Mouse (Mus musculus) intestine, embryonic 16.5 days (tissue): ENCODE data around the gene Glp2r. TPM values are rescaled to one million over a fixed set of nuclear protein-coding genes. Genes with fewer than 3 reads are reported as not detected.

Experiments
- ATAC-seq: fragments of 200-750 bp; cut with Nextera tagmentation; 2 replicates; pipeline ENCODE4 v1.8.0; 2017; ENCODE audit warnings: moderate TSS enrichment, moderate library complexity
- H3K27ac ChIP-seq: fragments of 300-500 bp; sonication (generic); 2 replicates; pipeline ENCODE4 v1.5.1; 2014; ENCODE audit warnings: mild to moderate bottlenecking, low read length
- H3K27me3 ChIP-seq: fragments of 300-500 bp; sonication (generic); replicated peaks from 2 replicates; pipeline ENCODE4 v1.6.1; 2014; ENCODE audit warnings: low read length, control low read depth, mixed read lengths; ENCODE audit not compliant: control insufficient read depth, insufficient read depth
- H3K36me3 ChIP-seq: fragments of 300-500 bp; sonication (generic); 2 replicates; pipeline ENCODE4 v1.6.1; 2014; ENCODE audit warnings: low read length, control low read depth; ENCODE audit not compliant: control insufficient read depth, insufficient read depth
- H3K4me1 ChIP-seq: fragments of 300-500 bp; sonication (generic); 2 replicates; pipeline ENCODE4 v1.6.1; 2014; ENCODE audit warnings: low read length, control low read depth, mixed read lengths; ENCODE audit not compliant: control insufficient read depth, insufficient read depth
- H3K4me2 ChIP-seq: fragments of 300-500 bp; sonication (generic); 2 replicates; pipeline ENCODE4 v1.6.1; 2014; ENCODE audit warnings: low read depth, low read length, control low read depth
- H3K4me3 ChIP-seq: fragments of 300-500 bp; sonication (generic); 2 replicates; pipeline ENCODE4 v1.5.1; 2014; ENCODE audit warnings: mild to moderate bottlenecking, low read length
- H3K9ac ChIP-seq: fragments of 300-500 bp; sonication (generic); 2 replicates; pipeline ENCODE4 v1.6.1; 2014; ENCODE audit warnings: low read depth, low read length
- H3K9me3 ChIP-seq: fragments of 300-500 bp; sonication (generic); 2 replicates; pipeline ENCODE4 v1.6.1; 2016; ENCODE audit warnings: low read length, control low read depth; ENCODE audit not compliant: control insufficient read depth
- WGBS: fragments of 180-500 bp; shearing (Covaris S2); extraction: QIAGEN DNeasy Blood & Tissue Kit; methylation state at CpG from one replicate; pipeline ENCODE4 v1.1.7; 2014; 5-methylcytosine and 5-hydroxymethylcytosine counted together
- polyA plus RNA-seq: library from polyadenylated mRNA; unstranded; fragments of >200 nt; fragmentation: Nextera tagmentation; extraction: Ambion mirVana; gene quantifications from 2 replicates; pipeline ENCODE4 v1.2.1, GENCODE M21; 2015

The Glp2r gene
- polyA plus RNA-seq, 1 experiment from 2014 or later: 4.4 TPM

- Histone ChIP-seq H3K4me3 (no peak overlapping the region), H3K27ac (no peak overlapping the region), H3K9me3 (no peaks in the 10 kb centered on the region), H3K4me1 (peaks cover 4% of the 10 kb centered on the region; the same call in 1 of the 2 replicates), H3K27me3 (no peaks in the 10 kb centered on the region), H3K4me2 (no peak overlapping the region), H3K36me3 (no peaks in the 10 kb centered on the region), H3K9ac (no peak overlapping the region)
- no peak for ATAC-seq
- 84% methylated on average over 9 of the region's 9 CpGs for WGBS
Observed at GRCm38 (mm10) chr11:67656811-67657210, 114.1 kb downstream of the Glp2r start.

- 81% methylated on average over 7 of the region's 7 CpGs for WGBS
- no peaks in the 10 kb centered on the region for H3K36me3 ChIP-seq
- no peak overlapping the region for H3K9ac ChIP-seq
- H3K9me3 ChIP-seq: no peaks in the 10 kb centered on the region
- no peak overlapping the region for H3K27ac ChIP-seq
- no peaks in the 10 kb centered on the region for H3K27me3 ChIP-seq
- ATAC-seq: no peak
- peaks cover 4% of the 10 kb centered on the region; the same call in 1 of the 2 replicates for H3K4me1 ChIP-seq
- no peak overlapping the region for H3K4me3 ChIP-seq
- H3K4me2 ChIP-seq: no peak overlapping the region
Observed at GRCm38 (mm10) chr11:67656366-67656765, 114.6 kb downstream of the Glp2r start.

- Histone ChIP-seq H3K9ac (no peak overlapping the region), H3K4me2 (no peak overlapping the region), H3K27me3 (no peaks in the 10 kb centered on the region), H3K4me1 (peaks cover 4% of the 10 kb centered on the region; the same call in 1 of the 2 replicates), H3K27ac (no peak overlapping the region), H3K4me3 (no peak overlapping the region), H3K9me3 (no peaks in the 10 kb centered on the region), H3K36me3 (no peaks in the 10 kb centered on the region)
- no peak for ATAC-seq
- 70% methylated on average over 17 of the region's 17 CpGs for WGBS
Observed at GRCm38 (mm10) chr11:67655236-67655959, 115.6 kb downstream of the Glp2r start.

GRCm38 (mm10) chr11:67654514-67654913 is 116.4 kb downstream of the Glp2r start:
- no peak overlapping the region for H3K4me3 ChIP-seq
- peaks cover 4% of the 10 kb centered on the region; the same call in 1 of the 2 replicates for H3K4me1 ChIP-seq
- ATAC-seq: no peak
- H3K36me3 ChIP-seq: no peaks in the 10 kb centered on the region
- WGBS: 84% methylated on average over 4 of the region's 4 CpGs
- no peak overlapping the region for H3K9ac ChIP-seq
- no peaks in the 10 kb centered on the region for H3K27me3 ChIP-seq
- no peak overlapping the region for H3K4me2 ChIP-seq
- no peaks in the 10 kb centered on the region for H3K9me3 ChIP-seq
- H3K27ac ChIP-seq: no peak overlapping the region

GRCm38 (mm10) chr11:67653521-67654090 is 117.3 kb downstream of the Glp2r start:
- H3K27me3 ChIP-seq: no peaks in the 10 kb centered on the region
- H3K27ac ChIP-seq: no peak overlapping the region
- no peak overlapping the region for H3K4me2 ChIP-seq
- no peak for ATAC-seq
- WGBS: 83% methylated on average over 9 of the region's 9 CpGs
- H3K36me3 ChIP-seq: no peaks in the 10 kb centered on the region
- no peaks in the 10 kb centered on the region for H3K9me3 ChIP-seq
- peaks cover 4% of the 10 kb centered on the region; the same call in 1 of the 2 replicates for H3K4me1 ChIP-seq
- no peak overlapping the region for H3K4me3 ChIP-seq
- H3K9ac ChIP-seq: no peak overlapping the region

GRCm38 (mm10) chr11:67652893-67653255 is 118.1 kb downstream of the Glp2r start:
- WGBS: 41% methylated on average over 6 of the region's 6 CpGs
- no peak for ATAC-seq

GRCm38 (mm10) chr11:67652194-67652892 is 118.6 kb downstream of the Glp2r start:
- H3K9ac ChIP-seq: no peak overlapping the region
- WGBS: 16% methylated on average over 14 of the region's 14 CpGs

More at GRCm38 (mm10) chr11:67652893-67653255, 118.1 kb downstream of the Glp2r start:
- Histone ChIP-seq H3K4me1 (peaks cover 4% of the 10 kb centered on the region; the same call in 1 of the 2 replicates), H3K9ac (no peak overlapping the region), H3K27ac (no peak overlapping the region), H3K9me3 (no peaks in the 10 kb centered on the region), H3K4me3 (no peak overlapping the region), H3K4me2 (no peak overlapping the region), H3K36me3 (no peaks in the 10 kb centered on the region), H3K27me3 (no peaks in the 10 kb centered on the region)

GRCm38 (mm10) chr11:67651731-67652130 is 119.2 kb downstream of the Glp2r start:
- no peak for ATAC-seq
- Histone ChIP-seq H3K27me3 (no peaks in the 10 kb centered on the region), H3K36me3 (no peaks in the 10 kb centered on the region), H3K4me2 (no peak overlapping the region), H3K27ac (no peak overlapping the region), H3K4me1 (peaks cover 4% of the 10 kb centered on the region; the same call in 1 of the 2 replicates), H3K4me3 (no peak overlapping the region), H3K9me3 (no peaks in the 10 kb centered on the region), H3K9ac (no peak overlapping the region)
- WGBS: 71% methylated on average over 6 of the region's 6 CpGs

More at GRCm38 (mm10) chr11:67652194-67652892, 118.6 kb downstream of the Glp2r start:
- H3K27ac ChIP-seq: no peak overlapping the region
- no peaks in the 10 kb centered on the region for H3K36me3 ChIP-seq
- no peak overlapping the region for H3K4me2 ChIP-seq
- no peaks in the 10 kb centered on the region for H3K9me3 ChIP-seq
- H3K4me3 ChIP-seq: no peak overlapping the region
- H3K4me1 ChIP-seq: peaks cover 4% of the 10 kb centered on the region; the same call in 1 of the 2 replicates
- no peaks in the 10 kb centered on the region for H3K27me3 ChIP-seq
- no peak for ATAC-seq

- Histone ChIP-seq H3K4me1 (peaks cover 4% of the 10 kb centered on the region; the same call in 1 of the 2 replicates), H3K27me3 (no peaks in the 10 kb centered on the region), H3K9me3 (no peaks in the 10 kb centered on the region), H3K4me3 (no peak overlapping the region), H3K36me3 (no peaks in the 10 kb centered on the region), H3K9ac (no peak overlapping the region), H3K4me2 (no peak overlapping the region), H3K27ac (no peak overlapping the region)
- ATAC-seq: no peak
- WGBS: 54% methylated on average over 10 of the region's 10 CpGs
Observed at GRCm38 (mm10) chr11:67649971-67650707, 120.8 kb downstream of the Glp2r start.
